Mouse (Mus musculus): ENCODE measurements at regions not wholly inside any gene's neighbourhood (a gene's known extent, or its start where the extent isn't known, plus 50 kb on each side); places are given as distances from the start of the nearest gene placed in this dataset.

- no peak for DNase-seq
Measured at GRCm38 (mm10) chr3:149410518-149410917, 420.2 kb upstream of the Adgrl2 start.

GRCm38 (mm10) chr3:149408858-149409257, 418.5 kb upstream of the Adgrl2 start:
- DNase-seq = no peak

GRCm38 (mm10) chr3:149405872-149406271, 415.5 kb upstream of the Adgrl2 start:
- DNase-seq = no peak

- no peak for DNase-seq
Measured at GRCm38 (mm10) chr3:149404691-149405090, 414.3 kb upstream of the Adgrl2 start.

- DNase-seq = no peak
Measured at GRCm38 (mm10) chr3:149402496-149402895, 412.1 kb upstream of the Adgrl2 start.

- DNase-seq = no peak
Measured at GRCm38 (mm10) chr3:149395082-149395481, 404.7 kb upstream of the Adgrl2 start.

- no peak for DNase-seq
Measured at GRCm38 (mm10) chr3:149393317-149394172, 403.2 kb upstream of the Adgrl2 start.

- no peak for DNase-seq
Measured at GRCm38 (mm10) chr3:149392164-149392563, 401.8 kb upstream of the Adgrl2 start.

- peak; percentile 32 for DNase-seq
Measured at GRCm38 (mm10) chr3:149387537-149387936, 397.2 kb upstream of the Adgrl2 start.

GRCm38 (mm10) chr3:149386027-149386426, 395.7 kb upstream of the Adgrl2 start:
- DNase-seq = no peak

GRCm38 (mm10) chr3:149385336-149385735, 395.0 kb upstream of the Adgrl2 start:
- DNase-seq = no peak

- no peak for DNase-seq
Measured at GRCm38 (mm10) chr3:149381559-149382245, 391.3 kb upstream of the Adgrl2 start.

GRCm38 (mm10) chr3:149381051-149381450, 390.7 kb upstream of the Adgrl2 start:
- DNase-seq = no peak

- no peak for DNase-seq
Measured at GRCm38 (mm10) chr3:149379866-149380472, 389.6 kb upstream of the Adgrl2 start.

- DNase-seq = no peak
Measured at GRCm38 (mm10) chr3:149379249-149379865, 389.0 kb upstream of the Adgrl2 start.

GRCm38 (mm10) chr3:149371439-149371838, 381.1 kb upstream of the Adgrl2 start:
- DNase-seq = no peak

- no peak for DNase-seq
Measured at GRCm38 (mm10) chr3:149370517-149371227, 380.3 kb upstream of the Adgrl2 start.

- no peak for DNase-seq
Measured at GRCm38 (mm10) chr3:149367888-149368287, 377.5 kb upstream of the Adgrl2 start.

- no peak for DNase-seq
Measured at GRCm38 (mm10) chr3:149360164-149360563, 369.8 kb upstream of the Adgrl2 start.

- no peak for DNase-seq
Measured at GRCm38 (mm10) chr3:149358570-149359193, 368.3 kb upstream of the Adgrl2 start.

GRCm38 (mm10) chr3:149357903-149358569, 367.7 kb upstream of the Adgrl2 start:
- DNase-seq = no peak

- DNase-seq = no peak
Measured at GRCm38 (mm10) chr3:149357121-149357520, 366.8 kb upstream of the Adgrl2 start.
